Comparison of ENCODE assay signal across 9 mouse cellular contexts in the genomic region with DNA sequence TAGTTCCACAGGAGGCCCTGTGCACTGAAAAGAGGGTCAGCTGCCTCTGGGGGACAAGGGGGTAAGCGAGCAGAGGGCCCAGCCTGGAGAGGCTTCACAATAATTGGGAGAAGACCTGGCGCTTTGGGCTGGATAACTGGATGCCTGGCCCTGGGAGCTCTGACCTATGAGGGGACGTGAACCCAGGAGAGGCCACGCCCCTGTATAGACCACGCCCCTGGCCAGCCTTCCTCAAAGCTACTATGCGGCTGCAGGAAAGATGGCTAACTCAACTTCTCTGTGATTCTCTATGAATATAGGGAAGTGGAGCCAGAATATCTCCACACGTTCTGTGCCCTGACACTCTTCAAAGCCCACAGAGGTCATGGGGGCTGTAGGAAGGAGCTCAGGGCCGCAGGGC. TPM values are rescaled to one million over a fixed set of nuclear protein-coding genes. Genes with fewer than 3 reads are reported as not detected.
A peak's percentile ranks its signal among the peaks of the same experiment; 100 is the strongest.
DNase-seq lines count a peak whose midpoint lies in the region; ATAC-seq and TF ChIP-seq lines count a peak whose summit lies in the region.
"Had no signal": no experiment of that assay in that cellular context is flagged by ENCODE, and none has a peak within 500 bp of the region (broad histone marks: within the 10 kb centered on the region; RNA-seq: fewer than 3 reads in every experiment).

No protein-coding gene starts in this region.

- 0 out of 2 replicates have a peak, but pooled peaks have one; percentile 30 for ATAC-seq in kidney, embryonic 15.5 days (replicated peaks; ENCODE audit: low FRiP score)
- 0 out of 2 replicates have a peak, but pooled peaks have one; percentile 30 for ATAC-seq in liver, embryonic 15.5 days (ENCODE audit: insufficient read depth)
- ATAC-seq in monocyte, adult 5-6 weeks (replicated peaks; ENCODE audit: insufficient number of reproducible peaks, low FRiP score, low TSS enrichment, poor library complexity, severe bottlenecking): no peak

- no peak for DNase-seq in kidney, adult 8-10 months
- DNase-seq in ES-E14 (ENCODE audit: low read depth, low spot score): peak; percentile 81
- DNase-seq in c-Kit-positive CD71-negative TER-119-negative erythroid progenitor cells, embryonic 14.5 days (ENCODE audit: low read depth): peak; percentile 30
- DNase-seq in cerebellum, adult 9-11 months: no peak
- DNase-seq: midbrain, embryonic 14.5 days had no signal

- in situ Hi-C loops in ES-E14 (cut with MboI; ENCODE audit: low sequenced_read_pairs in 2 of 2, unreplicated experiment in 2 of 2): loop anchor here (10.0 to 25.0 kb wide), 2 partner anchors 277 to 280 kb away; no protein-coding TSS in a partner anchor

- 22% methylated on average over 8 of the region's 8 CpGs for WGBS in kidney, embryonic 15.5 days
- 16% methylated on average over 8 of the region's 8 CpGs for WGBS in liver, embryonic 15.5 days (ENCODE audit: insufficient replicate concordance)

- H3K4me2 ChIP-seq in kidney, embryonic 15.5 days: 0 out of 2 replicates have a peak overlapping the region, but pooled peaks have one; percentile 10
- H3K4me2 ChIP-seq in liver, embryonic 15.5 days: peak overlapping the region; percentile 8; the same call in 1 of the 2 replicates

- H3K4me3 ChIP-seq in kidney, embryonic 15.5 days (replicated peaks): no peak overlapping the region
- peak overlapping the region in 1 of 2 experiments; percentile 38; a peak in 1 of 4 replicates for H3K4me3 ChIP-seq in ES-E14 (ENCODE audit: insufficient read depth in 1 of 2, low read depth in 1 of 2, low read length in 2 of 2, poor library complexity in 1 of 2, severe bottlenecking in 1 of 2)
- no peak overlapping the region for H3K4me3 ChIP-seq in liver, embryonic 15.5 days (replicated peaks)
- H3K4me3 ChIP-seq: layer of hippocampus, adult 2 months had no signal

- no peaks in the 10 kb centered on the region for H3K9me3 ChIP-seq in kidney, embryonic 15.5 days (replicated peaks)
- H3K9me3 ChIP-seq in ES-E14 (ENCODE audit: control insufficient read depth, insufficient read depth, low read depth, low read length): no peaks in the 10 kb centered on the region
- H3K9me3 ChIP-seq in liver, embryonic 15.5 days (replicated peaks): no peaks in the 10 kb centered on the region

- H3K9ac ChIP-seq in kidney, embryonic 15.5 days: no peak overlapping the region
- H3K9ac ChIP-seq in ES-E14 (ENCODE audit: insufficient read depth, low read depth, low read length, poor library complexity, severe bottlenecking): peak overlapping the region; percentile 38; the same call in 1 of the 2 replicates
- no peak overlapping the region for H3K9ac ChIP-seq in liver, embryonic 15.5 days

- no peaks in the 10 kb centered on the region for H3K36me3 ChIP-seq in kidney, embryonic 15.5 days
- H3K36me3 ChIP-seq in ES-E14 (ENCODE audit: control insufficient read depth, insufficient read depth, low read length, poor library complexity, severe bottlenecking): no peaks in the 10 kb centered on the region
- no peaks in the 10 kb centered on the region for H3K36me3 ChIP-seq in liver, embryonic 15.5 days (replicated peaks)

- H3K4me1 ChIP-seq in kidney, embryonic 15.5 days: peaks cover 38% of the 10 kb centered on the region
- peaks cover 5 to 40% of the 10 kb centered on the region in 2 experiments for H3K4me1 ChIP-seq in ES-E14 (ENCODE audit: control insufficient read depth in 2 of 2, insufficient read depth in 2 of 2, low read length in 2 of 2, poor library complexity in 1 of 2)
- H3K4me1 ChIP-seq in liver, embryonic 15.5 days (replicated peaks): peaks cover 23% of the 10 kb centered on the region

- no peak overlapping the region for H3K27ac ChIP-seq in kidney, embryonic 15.5 days
- H3K27ac ChIP-seq in ES-E14 (ENCODE audit: insufficient read depth, low read depth, low read length, poor library complexity, severe bottlenecking): no peak overlapping the region
- no peak overlapping the region for H3K27ac ChIP-seq in liver, embryonic 15.5 days (replicated peaks)
- H3K27ac ChIP-seq: layer of hippocampus, adult 2 months had no signal

- H3K27me3 ChIP-seq in kidney, embryonic 15.5 days: no peaks in the 10 kb centered on the region
- H3K27me3 ChIP-seq in liver, embryonic 15.5 days: peaks cover 11% of the 10 kb centered on the region; the same call in 1 of the 2 replicates

TF ChIP-seq in ES-E14, 5 proteins besides CTCF, POLR2A, EP300 and RAD21:
- TF ChIP-seq CHD2 (IDR thresholded peaks at IDR 0.05; ENCODE audit: low read depth, low read length): no peak
- TF ChIP-seq ZC3H11A (IDR thresholded peaks at IDR 0.05; ENCODE audit: borderline replicate concordance, low read depth, low read length): no peak
- TF ChIP-seq MAFK (IDR thresholded peaks at IDR 0.05; ENCODE audit: insufficient read depth, low read depth, low read length): no peak
- no peak for TF ChIP-seq HCFC1 (IDR thresholded peaks at IDR 0.05; ENCODE audit: borderline replicate concordance, insufficient read depth, low read length)
- TF ChIP-seq ZNF384 (IDR thresholded peaks at IDR 0.05; ENCODE audit: low read depth, low read length): no peak

RNA-seq across cellular contexts. Expression of gene Pcbd1, which starts 24.5 kb away (rescaled TPM):
- 144 and 153 TPM in 2 replicates for polyA plus RNA-seq in kidney, embryonic 15.5 days (2015; fragmentation: Nextera tagmentation; extraction: Ambion mirVana)
- total RNA-seq in ES-E14 (2012; rRNA removed): 5.5 and 9.5 TPM in 2 replicates
- 177 and 186 TPM in 2 replicates for polyA plus RNA-seq in liver, embryonic 15.5 days (2015; fragmentation: Nextera tagmentation; extraction: Ambion mirVana)
- total RNA-seq in monocyte, adult 5-6 weeks (2017): not detected in 3 replicates

Comparison
In these comparisons a context has a peak if more than half of its experiments do, and no peak if none do; other contexts are left out.
1. DNase-seq: peak in ES-E14 (single experiment) and c-Kit-positive CD71-negative TER-119-negative erythroid progenitor cells, embryonic 14.5 days (single experiment); none in kidney, adult 8-10 months (0 of 2) and cerebellum, adult 9-11 months (single experiment).